Mouse (Mus musculus) limb, embryonic 11.5 days (tissue): ENCODE results near the gene Ndufb4. TPM values are rescaled to one million over a fixed set of nuclear protein-coding genes. Genes with fewer than 3 reads are reported as not detected.

Experiments used
- ATAC-seq: fragments of 200-750 bp; cut with Nextera tagmentation; 2 replicates; pipeline ENCODE4 v1.8.0; 2017; ENCODE audit warnings: low read depth; ENCODE audit not compliant: insufficient number of reproducible peaks, low FRiP score, low TSS enrichment
- DNase-seq: peaks from one replicate; pipeline ENCODE4 v3.0.0-alpha.2; 2015; ENCODE audit warnings: low spot score
- H3K27ac ChIP-seq: fragments of 300-500 bp; sonication (generic); replicated peaks from 2 replicates; pipeline ENCODE4 v1.5.1; 2014; ENCODE audit warnings: low read depth, mild to moderate bottlenecking, low read length
- H3K27me3 ChIP-seq: fragments of 300-500 bp; sonication (generic); 2 replicates; pipeline ENCODE4 v1.6.1; 2014; ENCODE audit warnings: mild to moderate bottlenecking, low read length, mixed read lengths; ENCODE audit not compliant: control insufficient read depth, insufficient read depth
- H3K36me3 ChIP-seq: fragments of 300-500 bp; sonication (generic); 2 replicates; pipeline ENCODE4 v1.6.1; 2014; ENCODE audit warnings: mild to moderate bottlenecking, low read length, moderate library complexity, mixed read lengths; ENCODE audit not compliant: control insufficient read depth, insufficient read depth
- H3K4me1 ChIP-seq: fragments of 300-500 bp; sonication (generic); 2 replicates; pipeline ENCODE4 v1.6.1; 2014; ENCODE audit warnings: low read length, mixed read lengths; ENCODE audit not compliant: control insufficient read depth, insufficient read depth
- H3K4me2 ChIP-seq: fragments of 300-500 bp; sonication (generic); 2 replicates; pipeline ENCODE4 v1.6.1; 2014; ENCODE audit warnings: low read depth, mild to moderate bottlenecking, moderate library complexity; ENCODE audit not compliant: severe bottlenecking
- H3K4me3 ChIP-seq: fragments of 300-500 bp; sonication (generic); 2 replicates; pipeline ENCODE4 v1.5.1; 2014; ENCODE audit warnings: low read depth, low read length
- H3K9ac ChIP-seq: fragments of 300-500 bp; sonication (generic); 2 replicates; pipeline ENCODE4 v1.6.1; 2014; ENCODE audit warnings: mild to moderate bottlenecking, low read length
- H3K9me3 ChIP-seq: fragments of 300-500 bp; sonication (generic); 2 replicates; pipeline ENCODE4 v1.6.1; 2016; ENCODE audit warnings: low read length; ENCODE audit not compliant: control insufficient read depth
- WGBS: fragments of 180-500 bp; shearing (Covaris S2); extraction: QIAGEN DNeasy Blood & Tissue Kit; methylation state at CpG from one replicate; pipeline ENCODE4 v1.1.7; 2014; 5-methylcytosine and 5-hydroxymethylcytosine counted together
- polyA plus RNA-seq: library from polyadenylated mRNA; unstranded; fragments of >200 nt; fragmentation: Nextera tagmentation; extraction: Ambion mirVana; gene quantifications from 2 replicates; pipeline ENCODE4 v1.2.1, GENCODE M21; 2014

The Ndufb4 gene
- polyA plus RNA-seq, 1 experiment from 2014 or later, result 59.2 TPM

DNA sequence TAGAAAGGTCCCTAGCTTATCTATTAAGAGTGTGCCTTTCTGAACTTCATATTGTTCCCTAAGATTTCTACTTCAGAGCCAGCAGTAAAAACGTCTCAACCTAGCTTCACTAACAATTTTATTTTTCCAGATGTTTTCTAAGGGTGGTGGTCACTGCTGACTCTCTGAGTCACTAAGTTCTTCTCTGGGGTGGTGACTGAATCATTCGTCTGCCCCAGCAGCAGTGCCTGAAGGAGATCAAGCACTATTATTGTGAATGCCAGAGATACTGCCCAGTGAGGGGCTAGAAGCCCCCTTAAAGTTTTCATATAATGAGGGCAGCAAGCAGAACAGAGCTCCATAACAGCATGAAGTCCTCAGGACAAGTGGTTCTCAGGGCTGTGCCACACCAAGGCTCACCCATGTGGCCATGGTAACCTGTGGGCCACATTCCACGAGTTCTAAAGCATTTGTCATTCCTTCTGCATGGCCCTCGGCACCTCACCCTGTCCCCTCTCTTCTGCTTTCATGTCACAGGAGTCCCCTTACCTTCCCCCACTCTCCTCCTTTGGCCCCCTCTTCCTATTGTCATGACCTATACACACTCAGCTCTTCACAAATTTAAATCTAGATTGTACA, 16.5 kb upstream of the Ndufb4 start:
- 33% methylated on average over 4 of the region's 4 CpGs for WGBS
- H3K27ac ChIP-seq, result no peak overlapping the region
- H3K27me3 ChIP-seq, result no peaks in the 10 kb centered on the region
- H3K36me3 ChIP-seq, result no peaks in the 10 kb centered on the region
- no peak for DNase-seq
- H3K9ac ChIP-seq, result no peak overlapping the region
- no peak for ATAC-seq
- no peak overlapping the region for H3K4me3 ChIP-seq
- no peaks in the 10 kb centered on the region for H3K9me3 ChIP-seq
- H3K4me1 ChIP-seq, result no peaks in the 10 kb centered on the region
- no peak overlapping the region for H3K4me2 ChIP-seq

- no peak overlapping the region for H3K4me3 ChIP-seq
- H3K9ac ChIP-seq, result no peak overlapping the region
- no peaks in the 10 kb centered on the region for H3K4me1 ChIP-seq
- no peaks in the 10 kb centered on the region for H3K36me3 ChIP-seq
- 80% methylated on average over 5 of the region's 5 CpGs for WGBS
- H3K27ac ChIP-seq, result no peak overlapping the region
- H3K9me3 ChIP-seq, result no peaks in the 10 kb centered on the region
- DNase-seq, result no peak
- H3K27me3 ChIP-seq, result no peaks in the 10 kb centered on the region
- H3K4me2 ChIP-seq, result no peak overlapping the region
- ATAC-seq, result no peak
Observed at GRCm38 (mm10) chr16:37665394-37665935, 11.2 kb upstream of the Ndufb4 start.

DNA sequence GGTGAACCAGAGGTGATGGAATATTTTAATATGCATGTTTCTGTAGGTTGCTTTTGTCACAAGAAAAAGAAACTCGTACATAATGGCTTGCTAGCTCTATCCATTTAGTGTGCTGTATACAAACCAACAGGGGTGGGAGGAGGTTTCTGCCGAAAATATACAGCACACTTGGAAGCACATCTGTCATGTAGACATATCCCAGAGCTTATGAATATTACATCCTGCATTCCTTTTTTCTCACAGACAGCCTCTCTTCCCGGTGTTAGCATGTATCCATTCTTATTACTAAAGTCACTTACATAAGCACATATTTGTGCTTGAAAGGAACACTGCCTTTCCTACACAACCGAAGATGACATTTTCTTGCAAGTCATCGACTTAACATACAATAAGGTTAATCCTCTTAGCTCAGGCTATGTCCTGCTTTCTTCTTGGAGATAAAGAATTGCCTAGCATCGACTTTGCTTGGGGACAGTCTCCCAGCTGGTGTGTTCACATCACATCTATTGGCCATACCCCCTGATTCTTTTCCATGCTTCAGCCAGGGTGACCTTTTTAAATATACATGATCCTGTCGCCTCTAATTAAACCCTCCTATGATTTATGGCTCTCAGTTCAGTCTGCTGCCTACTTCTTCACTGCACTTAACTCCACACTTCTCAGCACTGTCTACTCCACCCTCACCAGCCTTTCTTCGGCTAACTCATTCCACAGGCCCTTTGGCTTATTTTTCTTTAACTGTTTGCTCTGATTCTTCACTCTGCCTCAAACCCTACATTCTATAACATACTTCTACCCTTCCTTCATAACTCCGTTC, 9.6 kb upstream of the Ndufb4 start:
- Histone ChIP-seq H3K9me3 (no peaks in the 10 kb centered on the region), H3K36me3 (no peaks in the 10 kb centered on the region), H3K4me2 (no peak overlapping the region), H3K4me3 (no peak overlapping the region), H3K9ac (no peak overlapping the region), H3K27me3 (no peaks in the 10 kb centered on the region), H3K27ac (no peak overlapping the region), H3K4me1 (no peaks in the 10 kb centered on the region)
- 85% methylated on average over 9 of the region's 9 CpGs for whole genome bisulfite sequencing
- DNase-seq, result no peak
- no peak for ATAC-seq

DNA sequence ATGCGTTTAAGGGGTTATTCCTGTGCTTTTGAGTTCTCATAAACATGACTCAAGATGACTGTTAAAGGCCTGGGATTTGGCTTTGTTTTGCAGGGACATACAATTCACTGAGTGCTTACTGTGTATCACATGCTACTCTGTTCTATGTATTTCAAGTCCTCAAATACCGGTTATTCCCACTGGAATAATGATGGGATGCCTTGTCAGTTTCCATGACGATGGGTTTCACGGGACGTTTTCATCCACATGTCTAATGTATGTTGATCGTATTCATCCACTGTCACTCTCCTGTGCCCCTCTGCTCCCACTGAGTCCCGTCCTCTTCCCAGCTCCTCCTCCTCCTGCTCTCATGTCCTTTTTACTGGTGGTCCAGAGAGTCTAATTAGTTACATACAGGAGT, 2.5 kb upstream of the Ndufb4 start:
- H3K36me3 ChIP-seq, result no peaks in the 10 kb centered on the region
- ATAC-seq, result no peak
- no peaks in the 10 kb centered on the region for H3K9me3 ChIP-seq
- H3K4me2 ChIP-seq, result no peak overlapping the region
- no peaks in the 10 kb centered on the region; the same call in 1 of the 2 replicates for H3K4me1 ChIP-seq
- no peak overlapping the region for H3K27ac ChIP-seq
- DNase-seq, result no peak
- H3K9ac ChIP-seq, result no peak overlapping the region
- H3K4me3 ChIP-seq, result no peak overlapping the region
- H3K27me3 ChIP-seq, result no peaks in the 10 kb centered on the region
- WGBS, result 84% methylated on average over 7 of the region's 7 CpGs

GRCm38 (mm10) chr16:37655756-37656347, 1.6 kb upstream of the Ndufb4 start:
- H3K4me3 ChIP-seq, result no peak overlapping the region
- ATAC-seq (no peak), DNase-seq (no peak)
- H3K9ac ChIP-seq, result no peak overlapping the region
- no peaks in the 10 kb centered on the region; the same call in 1 of the 2 replicates for H3K4me1 ChIP-seq
- H3K36me3 ChIP-seq, result no peaks in the 10 kb centered on the region
- 26% methylated on average over 4 of the region's 4 CpGs for WGBS
- H3K27me3 ChIP-seq, result no peaks in the 10 kb centered on the region
- H3K4me2 ChIP-seq, result no peak overlapping the region
- H3K9me3 ChIP-seq, result no peaks in the 10 kb centered on the region; the same call in 1 of the 2 replicates
- no peak overlapping the region for H3K27ac ChIP-seq

- 0 out of 2 replicates have a peak, but pooled peaks have one; percentile 1 for ATAC-seq
- no peak overlapping the region for H3K27ac ChIP-seq
Observed at GRCm38 (mm10) chr16:37654831-37655455, 690 bp upstream of the Ndufb4 start.

GRCm38 (mm10) chr16:37653058-37653457, 1.2 kb downstream of the Ndufb4 start:
- Histone ChIP-seq H3K27ac (no peak overlapping the region), H3K4me3 (peak overlapping the region; percentile 72; the same call in 1 of the 2 replicates), H3K4me1 (no peaks in the 10 kb centered on the region; the same call in 1 of the 2 replicates), H3K27me3 (no peaks in the 10 kb centered on the region), H3K36me3 (no peaks in the 10 kb centered on the region), H3K9ac (no peak overlapping the region), H3K9me3 (no peaks in the 10 kb centered on the region; the same call in 1 of the 2 replicates), H3K4me2 (peak overlapping the region; percentile 63; the same call in 1 of the 2 replicates)
- DNase-seq (no peak), ATAC-seq (no peak)
- 85% methylated on average over 1 of the region's 1 CpGs for WGBS

More at GRCm38 (mm10) chr16:37654831-37655455, 690 bp upstream of the Ndufb4 start:
- WGBS, result 57% methylated on average over 4 of the region's 4 CpGs
- Histone ChIP-seq H3K4me1 (no peaks in the 10 kb centered on the region; the same call in 1 of the 2 replicates), H3K9me3 (no peaks in the 10 kb centered on the region; the same call in 1 of the 2 replicates), H3K4me3 (no peak overlapping the region), H3K36me3 (no peaks in the 10 kb centered on the region), H3K9ac (no peak overlapping the region), H3K4me2 (no peak overlapping the region), H3K27me3 (no peaks in the 10 kb centered on the region)
- DNase-seq, result no peak

- Histone ChIP-seq H3K9me3 (no peaks in the 10 kb centered on the region; the same call in 1 of the 2 replicates), H3K36me3 (no peaks in the 10 kb centered on the region), H3K27ac (no peak overlapping the region), H3K4me1 (no peaks in the 10 kb centered on the region; the same call in 1 of the 2 replicates), H3K27me3 (no peaks in the 10 kb centered on the region), H3K4me2 (no peak overlapping the region), H3K9ac (no peak overlapping the region), H3K4me3 (no peak overlapping the region)
- WGBS, result 88% methylated on average over 5 of the region's 5 CpGs
- ATAC-seq (no peak), DNase-seq (no peak)
Observed at GRCm38 (mm10) chr16:37652654-37653053, 1.6 kb downstream of the Ndufb4 start.
